Mouse (Mus musculus): ENCODE results near the gene Etv6.

DNA sequence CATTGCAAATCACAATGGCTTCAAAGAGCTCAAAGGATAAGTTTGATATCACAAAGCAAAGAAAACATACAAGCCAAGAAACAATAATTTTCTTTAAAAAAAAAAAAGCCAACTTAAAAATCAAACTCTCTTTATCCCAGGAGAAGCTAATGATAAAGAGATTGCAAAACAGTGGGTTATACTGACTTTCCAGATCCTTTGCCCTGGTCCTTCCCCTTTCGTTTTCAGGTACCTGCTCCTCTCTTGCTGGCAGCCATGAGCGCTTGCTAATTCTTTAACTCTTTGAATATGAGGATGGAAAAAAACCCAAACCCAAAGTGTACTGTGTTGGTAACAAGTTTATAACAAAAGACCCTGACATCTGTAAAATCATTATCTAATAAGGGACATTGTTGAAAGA is 38.0 kb upstream of the Etv6 start:
- no peak for TF ChIP-seq GATA1 (IDR thresholded peaks at IDR 0.05; ENCODE audit: low read length)
- no peak for TF ChIP-seq TAL1 (IDR thresholded peaks at IDR 0.05; ENCODE audit: low read length)

All from erythroblast, embryonic 14.5 days (primary cell).